Mouse (Mus musculus) midbrain, embryonic 13.5 days (tissue): ENCODE measurements around the gene Slc25a51. TPM values are rescaled to one million over a fixed set of nuclear protein-coding genes. Genes with fewer than 3 reads are reported as not detected.

Source experiments
- ATAC-seq: fragments of 200-750 bp; cut with Nextera tagmentation; 2 replicates; pipeline ENCODE4 v1.8.0; 2017; ENCODE audit warnings: mild to moderate bottlenecking, moderate TSS enrichment, moderate library complexity
- H3K27ac ChIP-seq: fragments of 300-500 bp; sonication (generic); 2 replicates; pipeline ENCODE4 v1.5.1; 2015; ENCODE audit warnings: inconsistent platforms, mild to moderate bottlenecking, moderate library complexity
- H3K27me3 ChIP-seq: fragments of 300-500 bp; sonication (generic); 2 replicates; pipeline ENCODE4 v1.6.1; 2015; ENCODE audit warnings: mild to moderate bottlenecking, inconsistent platforms
- H3K36me3 ChIP-seq: fragments of 300-500 bp; sonication (generic); 2 replicates; pipeline ENCODE4 v1.6.1; 2015; ENCODE audit warnings: mild to moderate bottlenecking, inconsistent platforms
- H3K4me1 ChIP-seq: fragments of 300-500 bp; sonication (generic); replicated peaks from 2 replicates; pipeline ENCODE4 v1.6.1; 2015; ENCODE audit warnings: inconsistent platforms
- H3K4me2 ChIP-seq: fragments of 300-500 bp; sonication (generic); replicated peaks from 2 replicates; pipeline ENCODE4 v1.6.1; 2015; ENCODE audit warnings: moderate library complexity, mild to moderate bottlenecking, inconsistent platforms
- H3K4me3 ChIP-seq: fragments of 300-500 bp; sonication (generic); replicated peaks from 2 replicates; pipeline ENCODE4 v1.5.1; 2015; ENCODE audit warnings: mild to moderate bottlenecking, inconsistent platforms
- H3K9ac ChIP-seq: fragments of 300-500 bp; sonication (generic); replicated peaks from 2 replicates; pipeline ENCODE4 v1.6.1; 2015; ENCODE audit warnings: mild to moderate bottlenecking, inconsistent platforms
- H3K9me3 ChIP-seq: fragments of 300-500 bp; sonication (generic); 2 replicates; pipeline ENCODE4 v1.6.1; 2016; ENCODE audit warnings: mild to moderate bottlenecking, inconsistent platforms
- WGBS: fragments of 180-500 bp; shearing (Covaris S2); methylation state at CpG from one replicate; pipeline ENCODE4 v1.1.7; 2015; 5-methylcytosine and 5-hydroxymethylcytosine counted together
- polyA plus RNA-seq: library from polyadenylated mRNA; unstranded; fragments of >200 nt; fragmentation: Nextera tagmentation; extraction: Ambion mirVana; gene quantifications from 2 replicates; pipeline ENCODE4 v1.2.1, GENCODE M21; 2015

The Slc25a51 gene
- polyA plus RNA-seq, 1 experiment from 2014 or later, result 73.7 TPM

DNA sequence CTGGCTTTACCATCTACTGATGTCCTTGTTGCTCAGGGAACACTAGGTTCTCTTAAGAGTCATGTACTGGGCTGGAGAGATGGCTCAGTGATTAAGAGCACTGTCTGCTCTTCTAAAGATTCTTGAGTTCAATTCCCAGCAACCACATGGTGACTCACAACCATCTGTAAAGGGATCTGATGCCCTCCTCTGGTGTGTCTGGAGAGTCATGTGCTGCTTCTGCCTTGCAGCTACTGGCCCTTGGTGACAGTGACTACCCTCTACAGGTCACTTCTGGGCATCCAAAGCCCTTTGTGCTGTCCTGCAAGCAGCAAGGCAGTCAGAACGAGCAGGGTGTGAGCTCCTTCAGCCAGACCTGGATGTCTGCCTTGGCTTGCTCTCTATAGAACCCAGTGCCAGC is 33.2 kb upstream of the Slc25a51 start:
- Histone ChIP-seq H3K36me3 (peaks cover 12% of the 10 kb centered on the region), H3K4me1 (peaks cover 34% of the 10 kb centered on the region), H3K9ac (no peak overlapping the region), H3K4me2 (no peak overlapping the region), H3K9me3 (no peaks in the 10 kb centered on the region), H3K4me3 (no peak overlapping the region), H3K27me3 (no peaks in the 10 kb centered on the region; the same call in 1 of the 2 replicates), H3K27ac (no peak overlapping the region)
- no peak for ATAC-seq
- WGBS, result 40% methylated on average over 1 of the region's 1 CpGs

- 55% methylated on average over 5 of the region's 5 CpGs for WGBS
- ATAC-seq, result no peak
- no peak overlapping the region for H3K27ac ChIP-seq
- no peak overlapping the region for H3K4me2 ChIP-seq
- H3K9me3 ChIP-seq, result no peaks in the 10 kb centered on the region
- H3K9ac ChIP-seq, result no peak overlapping the region
- no peak overlapping the region for H3K4me3 ChIP-seq
- peaks cover 47% of the 10 kb centered on the region for H3K4me1 ChIP-seq
- H3K36me3 ChIP-seq, result peaks cover 6% of the 10 kb centered on the region
- no peaks in the 10 kb centered on the region; the same call in 1 of the 2 replicates for H3K27me3 ChIP-seq
These were observed 30.7 kb upstream of the Slc25a51 start for GRCm38 (mm10) chr4:45439281-45439680.

- 56% methylated on average over 3 of the region's 3 CpGs for WGBS
- Histone ChIP-seq H3K4me2 (no peak overlapping the region), H3K27me3 (no peaks in the 10 kb centered on the region; the same call in 1 of the 2 replicates), H3K27ac (0 out of 2 replicates have a peak overlapping the region, but pooled peaks have one; percentile 40), H3K4me1 (peaks cover 50% of the 10 kb centered on the region), H3K9ac (0 out of 2 replicates have a peak overlapping the region, but pooled peaks have one; percentile 37), H3K9me3 (no peaks in the 10 kb centered on the region), H3K4me3 (no peak overlapping the region), H3K36me3 (no peaks in the 10 kb centered on the region)
- ATAC-seq, result no peak; the same call in 1 of the 2 replicates
These were observed 28.4 kb upstream of the Slc25a51 start for GRCm38 (mm10) chr4:45437010-45437409.

DNA sequence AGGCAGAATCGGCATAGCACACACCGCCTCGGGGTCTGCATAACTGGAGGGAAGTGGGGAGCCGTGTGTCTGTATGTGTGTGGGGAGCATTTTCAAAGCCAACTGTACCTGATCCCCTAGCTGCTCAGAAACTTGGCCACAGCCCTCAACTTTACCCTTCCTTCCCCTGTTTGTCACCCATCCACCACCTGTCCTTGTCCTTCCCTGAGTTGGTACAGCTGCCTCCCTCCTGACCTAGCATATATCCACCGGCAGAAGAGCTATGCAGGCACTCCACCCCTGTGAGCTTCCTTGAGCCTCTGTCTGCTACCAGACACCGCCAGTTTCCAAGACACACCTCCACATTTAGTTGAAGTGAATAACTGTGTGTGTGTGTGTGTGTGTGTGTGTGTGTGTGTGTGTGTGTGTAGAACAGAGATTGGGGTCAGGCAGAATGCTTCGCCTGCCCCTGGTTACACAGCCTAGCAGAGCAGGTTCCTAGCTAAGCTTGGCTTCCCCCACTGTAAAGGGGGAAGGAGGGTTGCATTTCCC is 27.9 kb upstream of the Slc25a51 start:
- H3K4me1 ChIP-seq, result peaks cover 50% of the 10 kb centered on the region
- no peaks in the 10 kb centered on the region for H3K9me3 ChIP-seq
- no peak overlapping the region for H3K4me3 ChIP-seq
- H3K9ac ChIP-seq, result 0 out of 2 replicates have a peak overlapping the region, but pooled peaks have one; percentile 37
- H3K4me2 ChIP-seq, result no peak overlapping the region
- H3K27ac ChIP-seq, result peak overlapping the region; percentile 40
- no peaks in the 10 kb centered on the region for H3K36me3 ChIP-seq
- peak; percentile 46 for ATAC-seq
- 63% methylated on average over 7 of the region's 7 CpGs for WGBS
- no peaks in the 10 kb centered on the region; the same call in 1 of the 2 replicates for H3K27me3 ChIP-seq

DNA sequence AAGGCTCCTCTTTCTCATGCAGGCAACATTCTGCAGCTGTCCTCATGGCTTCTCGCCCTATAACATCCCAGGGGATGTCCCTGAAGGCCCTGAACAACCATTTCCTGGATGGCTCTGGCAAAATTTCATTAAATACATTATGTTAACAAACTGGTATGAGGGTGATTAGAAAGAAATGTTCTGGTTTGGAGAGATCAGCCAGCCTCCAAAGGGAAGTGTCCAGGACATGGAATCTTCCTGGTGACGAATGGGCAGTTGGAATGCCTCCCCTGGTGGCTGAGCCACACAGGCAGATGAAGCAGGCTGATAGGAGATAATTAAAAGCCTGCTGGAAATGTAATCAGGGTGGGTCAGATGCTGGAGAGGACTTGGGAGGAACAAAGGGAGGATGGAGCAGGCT is 27.3 kb upstream of the Slc25a51 start:
- H3K27ac ChIP-seq, result peak overlapping the region; percentile 40
- no peak overlapping the region for H3K4me3 ChIP-seq
- H3K27me3 ChIP-seq, result no peaks in the 10 kb centered on the region; the same call in 1 of the 2 replicates
- 37% methylated on average over 2 of the region's 2 CpGs for WGBS
- H3K4me1 ChIP-seq, result peaks cover 50% of the 10 kb centered on the region
- no peak overlapping the region for H3K4me2 ChIP-seq
- no peaks in the 10 kb centered on the region for H3K36me3 ChIP-seq
- H3K9ac ChIP-seq, result no peak overlapping the region
- H3K9me3 ChIP-seq, result no peaks in the 10 kb centered on the region
- no peak for ATAC-seq

DNA sequence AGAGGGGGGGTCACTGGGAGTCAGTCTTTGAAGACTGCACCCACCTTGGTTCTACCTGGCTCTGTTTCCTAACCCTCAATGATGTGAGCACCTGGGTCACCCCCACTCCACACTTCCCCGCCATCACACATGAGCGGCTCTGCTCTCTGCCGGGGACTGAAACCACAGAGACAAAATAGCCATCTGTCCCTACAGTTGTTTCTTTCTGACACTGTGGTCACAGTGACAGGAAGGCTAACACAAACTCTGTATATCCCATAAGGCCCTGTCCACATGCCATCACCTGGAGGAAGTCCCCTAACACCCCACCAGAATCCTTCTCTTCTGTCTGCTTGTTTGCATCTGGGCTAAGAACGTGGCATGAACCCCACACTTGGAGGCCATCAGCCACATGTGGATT is 26.1 kb upstream of the Slc25a51 start:
- WGBS, result 79% methylated on average over 4 of the region's 4 CpGs
- Histone ChIP-seq H3K27me3 (no peaks in the 10 kb centered on the region), H3K4me3 (no peak overlapping the region), H3K4me2 (no peak overlapping the region), H3K9me3 (no peaks in the 10 kb centered on the region), H3K36me3 (no peaks in the 10 kb centered on the region), H3K27ac (no peak overlapping the region), H3K4me1 (peaks cover 52% of the 10 kb centered on the region), H3K9ac (no peak overlapping the region)
- no peak for ATAC-seq

DNA sequence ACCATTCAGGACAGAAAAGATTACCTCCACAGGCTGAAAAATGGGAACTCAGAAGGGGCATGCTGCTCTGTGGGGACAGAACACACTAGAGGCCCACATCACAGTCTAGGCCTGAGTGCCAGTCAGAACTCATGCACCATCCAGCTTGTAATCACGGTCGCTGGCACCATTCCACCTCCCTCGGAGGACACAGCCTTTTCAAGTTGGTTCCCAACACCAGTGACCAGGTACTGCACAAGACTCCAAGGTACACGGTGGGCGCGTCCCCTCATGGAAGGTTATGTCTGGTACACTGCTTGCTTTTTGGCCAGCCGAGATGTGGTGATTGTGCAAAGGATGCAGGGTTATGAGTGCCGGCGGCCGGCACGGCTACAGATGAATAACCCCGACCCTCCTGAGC is 25.5 kb upstream of the Slc25a51 start:
- Histone ChIP-seq H3K4me1 (peaks cover 59% of the 10 kb centered on the region), H3K4me2 (no peak overlapping the region), H3K4me3 (no peak overlapping the region), H3K27me3 (no peaks in the 10 kb centered on the region), H3K27ac (no peak overlapping the region), H3K9me3 (no peaks in the 10 kb centered on the region), H3K9ac (no peak overlapping the region), H3K36me3 (no peaks in the 10 kb centered on the region)
- 81% methylated on average over 12 of the region's 12 CpGs for WGBS
- no peak for ATAC-seq

GRCm38 (mm10) chr4:45431806-45432205 is 23.2 kb upstream of the Slc25a51 start:
- no peaks in the 10 kb centered on the region for H3K9me3 ChIP-seq
- WGBS, result 82% methylated on average over 3 of the region's 3 CpGs

GRCm38 (mm10) chr4:45431316-45431715 is 22.8 kb upstream of the Slc25a51 start:
- 83% methylated on average over 3 of the region's 3 CpGs for WGBS
- Histone ChIP-seq H3K36me3 (no peaks in the 10 kb centered on the region), H3K4me3 (no peak overlapping the region), H3K27ac (no peak overlapping the region), H3K4me2 (no peak overlapping the region), H3K4me1 (peaks cover 70% of the 10 kb centered on the region), H3K27me3 (no peaks in the 10 kb centered on the region), H3K9ac (no peak overlapping the region), H3K9me3 (no peaks in the 10 kb centered on the region)
- ATAC-seq, result no peak

More at GRCm38 (mm10) chr4:45431806-45432205, 23.2 kb upstream of the Slc25a51 start:
- no peak for ATAC-seq
- Histone ChIP-seq H3K4me1 (peaks cover 70% of the 10 kb centered on the region), H3K4me3 (no peak overlapping the region), H3K4me2 (no peak overlapping the region), H3K9ac (no peak overlapping the region), H3K27ac (no peak overlapping the region), H3K27me3 (no peaks in the 10 kb centered on the region), H3K36me3 (no peaks in the 10 kb centered on the region)

DNA sequence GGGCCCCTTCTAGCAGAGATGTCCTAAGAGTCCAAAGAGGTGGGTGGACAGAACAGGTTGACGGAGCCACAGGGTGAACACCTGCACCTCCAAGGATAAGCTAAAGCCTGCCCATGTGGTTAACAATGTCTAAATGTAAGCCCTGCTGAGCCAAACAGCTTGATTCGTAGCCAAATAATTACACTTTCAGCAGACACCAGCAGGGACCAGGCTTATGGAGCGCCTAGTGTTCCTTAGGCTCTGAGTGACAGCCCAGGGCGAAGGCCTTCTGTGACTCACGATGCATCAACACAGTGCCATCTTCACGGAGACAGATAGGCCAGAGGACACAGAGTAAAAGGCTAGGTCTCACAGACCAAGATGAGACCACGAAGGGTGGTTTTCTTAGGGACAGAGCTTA is 20.9 kb upstream of the Slc25a51 start:
- no peak overlapping the region for H3K4me2 ChIP-seq
- no peak overlapping the region for H3K9ac ChIP-seq
- peak overlapping the region; percentile 55; the same call in 1 of the 2 replicates for H3K27ac ChIP-seq
- H3K4me3 ChIP-seq, result no peak overlapping the region
- no peaks in the 10 kb centered on the region for H3K36me3 ChIP-seq
- H3K9me3 ChIP-seq, result no peaks in the 10 kb centered on the region
- WGBS, result 59% methylated on average over 7 of the region's 7 CpGs
- peaks cover 53% of the 10 kb centered on the region for H3K4me1 ChIP-seq
- 0 out of 2 replicates have a peak, but pooled peaks cover 5% of the 10 kb centered on the region for H3K27me3 ChIP-seq
- no peak for ATAC-seq

- Histone ChIP-seq H3K9ac (no peak overlapping the region), H3K27me3 (0 out of 2 replicates have a peak, but pooled peaks cover 5% of the 10 kb centered on the region), H3K4me1 (peaks cover 48% of the 10 kb centered on the region), H3K36me3 (no peaks in the 10 kb centered on the region), H3K27ac (peak overlapping the region; percentile 14; the same call in 1 of the 2 replicates), H3K4me2 (no peak overlapping the region), H3K4me3 (no peak overlapping the region), H3K9me3 (no peaks in the 10 kb centered on the region)
- WGBS, result 33% methylated on average over 13 of the region's 13 CpGs
- ATAC-seq, result peak; percentile 73
These were observed 18.3 kb upstream of the Slc25a51 start for GRCm38 (mm10) chr4:45426724-45427457.

DNA sequence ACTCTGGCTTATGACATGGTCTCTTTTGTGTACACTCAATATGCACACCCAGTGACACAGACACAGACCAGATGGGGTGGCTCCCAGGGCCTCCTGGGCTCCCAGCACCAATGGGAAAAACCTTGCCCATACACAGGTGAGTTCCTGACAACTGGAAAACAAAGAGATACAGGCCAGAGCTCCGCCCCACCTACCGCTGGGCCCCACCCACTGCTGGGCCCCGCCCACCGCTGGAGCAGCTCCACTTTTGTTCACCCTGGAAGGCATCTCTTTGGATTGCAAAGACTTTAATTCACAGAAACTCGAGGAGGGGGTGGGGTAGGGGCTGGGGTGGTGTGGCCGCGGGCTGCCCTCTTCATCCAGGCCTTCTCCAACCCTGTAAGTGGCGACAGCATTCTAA is 14.8 kb upstream of the Slc25a51 start:
- Histone ChIP-seq H3K4me2 (no peak overlapping the region), H3K9ac (no peak overlapping the region), H3K27ac (peak overlapping the region; percentile 17; the same call in 1 of the 2 replicates), H3K9me3 (no peaks in the 10 kb centered on the region), H3K4me1 (peaks cover 60% of the 10 kb centered on the region), H3K27me3 (0 out of 2 replicates have a peak, but pooled peaks cover 8% of the 10 kb centered on the region), H3K4me3 (no peak overlapping the region), H3K36me3 (no peaks in the 10 kb centered on the region)
- no peak for ATAC-seq
- 18% methylated on average over 8 of the region's 8 CpGs for WGBS
